Mouse (Mus musculus): Measurements from ENCODE around the gene Daam1. TPM values are rescaled to one million over a fixed set of nuclear protein-coding genes. Genes with fewer than 3 reads are reported as not detected.
"Not testable (repeated sequence)": the region's sequence is repeated elsewhere in the genome, so short reads cannot be mapped to it uniquely, and the experiment has no call there.

Gene Daam1
- polyA plus RNA-seq, 1 experiment = 36.2 TPM

DNA sequence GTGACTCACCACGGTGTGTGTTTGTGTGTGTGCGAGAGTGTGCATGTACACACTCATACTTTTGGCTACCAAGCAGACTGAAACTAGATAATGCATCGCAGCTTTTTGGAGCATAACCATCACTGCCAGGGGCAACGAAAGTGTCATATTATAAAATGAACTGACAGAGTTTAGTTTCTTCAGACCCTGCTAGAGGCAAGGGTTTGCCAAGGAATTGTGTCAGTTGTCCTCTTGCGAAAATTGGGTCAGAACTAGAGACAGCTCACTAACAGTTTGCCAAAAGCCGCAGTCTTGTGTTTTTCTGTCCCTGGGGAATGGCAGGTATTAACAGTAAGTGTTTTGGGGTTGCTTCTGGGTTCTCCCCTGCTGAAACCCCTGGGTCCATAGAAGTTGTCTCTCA, 5.9 kb downstream of the Daam1 start:
- Histone ChIP-seq H3K4me3 (replicated peaks; ENCODE audit: control insufficient read depth, low read depth, low read length) (no peak overlapping the region), H3K27ac (ENCODE audit: control insufficient read depth, insufficient read depth, low read depth, low read length, poor library complexity) (no peak overlapping the region), H3K4me1 (ENCODE audit: control insufficient read depth, insufficient read depth, low read length) (no peaks in the 10 kb centered on the region; the same call in 1 of the 2 replicates)
- TF ChIP-seq CTCF (IDR thresholded peaks at IDR 0.05; ENCODE audit: control insufficient read depth, insufficient read depth, low read length) = no peak
- TF ChIP-seq POLR2A (IDR thresholded peaks at IDR 0.05; ENCODE audit: borderline replicate concordance, control insufficient read depth, low read depth, low read length) = no peak
- WGBS = 67% methylated on average over 6 of the region's 6 CpGs

DNA sequence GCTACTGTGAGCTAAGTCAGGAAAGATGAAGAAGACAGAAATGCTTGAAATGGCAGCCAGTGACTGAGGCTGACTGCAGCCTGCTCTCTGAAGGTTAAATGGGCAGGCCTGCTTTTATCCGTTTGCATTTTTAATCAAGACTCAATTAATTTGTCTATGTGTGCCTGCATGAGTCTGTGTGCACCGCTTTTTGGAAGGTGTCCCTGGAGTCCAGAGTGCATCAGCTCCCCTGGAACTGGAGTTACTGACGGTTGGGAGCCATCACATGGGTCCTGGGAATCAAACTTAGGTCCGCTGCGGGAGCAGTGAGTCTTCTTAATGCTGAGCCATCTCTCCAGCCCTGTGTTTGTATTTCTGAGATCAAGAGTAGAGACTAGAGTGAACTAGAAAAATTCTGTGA, 6.7 kb downstream of the Daam1 start:
- 88% methylated on average over 5 of the region's 5 CpGs for WGBS
- Histone ChIP-seq H3K4me3 (replicated peaks; ENCODE audit: control insufficient read depth, low read depth, low read length) (no peak overlapping the region), H3K4me1 (ENCODE audit: control insufficient read depth, insufficient read depth, low read length) (no peaks in the 10 kb centered on the region; the same call in 1 of the 2 replicates), H3K27ac (ENCODE audit: control insufficient read depth, insufficient read depth, low read depth, low read length, poor library complexity) (no peak overlapping the region)
- TF ChIP-seq CTCF (IDR thresholded peaks at IDR 0.05; ENCODE audit: control insufficient read depth, insufficient read depth, low read length) (no peak), POLR2A (IDR thresholded peaks at IDR 0.05; ENCODE audit: borderline replicate concordance, control insufficient read depth, low read depth, low read length) (no peak)

DNA sequence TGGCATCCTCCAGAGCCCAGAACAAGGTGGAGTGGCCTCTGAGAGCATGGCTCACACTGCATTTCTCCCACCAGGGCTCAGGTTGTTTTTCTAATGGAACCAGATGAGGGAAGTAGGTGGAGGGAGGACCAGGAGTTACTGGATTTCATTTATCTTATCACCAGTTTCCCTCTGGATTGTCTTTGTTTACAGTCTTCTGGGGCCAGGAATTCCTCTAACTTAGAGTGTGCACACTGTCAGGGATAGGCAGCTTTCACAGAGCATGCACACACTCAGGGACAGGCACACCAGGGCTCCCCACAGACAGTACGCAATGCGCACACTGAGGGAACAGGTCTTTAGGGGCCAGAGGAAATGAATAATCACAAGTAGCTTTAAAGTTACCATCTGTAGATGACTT, 7.4 kb downstream of the Daam1 start:
- TF ChIP-seq POLR2A (IDR thresholded peaks at IDR 0.05; ENCODE audit: borderline replicate concordance, control insufficient read depth, low read depth, low read length) (no peak), CTCF (IDR thresholded peaks at IDR 0.05; ENCODE audit: control insufficient read depth, insufficient read depth, low read length) (no peak)
- Histone ChIP-seq H3K4me3 (replicated peaks; ENCODE audit: control insufficient read depth, low read depth, low read length) (no peak overlapping the region), H3K27ac (ENCODE audit: control insufficient read depth, insufficient read depth, low read depth, low read length, poor library complexity) (no peak overlapping the region), H3K4me1 (ENCODE audit: control insufficient read depth, insufficient read depth, low read length) (no peaks in the 10 kb centered on the region; the same call in 1 of the 2 replicates)
- 94% methylated on average over 2 of the region's 2 CpGs for WGBS

DNA sequence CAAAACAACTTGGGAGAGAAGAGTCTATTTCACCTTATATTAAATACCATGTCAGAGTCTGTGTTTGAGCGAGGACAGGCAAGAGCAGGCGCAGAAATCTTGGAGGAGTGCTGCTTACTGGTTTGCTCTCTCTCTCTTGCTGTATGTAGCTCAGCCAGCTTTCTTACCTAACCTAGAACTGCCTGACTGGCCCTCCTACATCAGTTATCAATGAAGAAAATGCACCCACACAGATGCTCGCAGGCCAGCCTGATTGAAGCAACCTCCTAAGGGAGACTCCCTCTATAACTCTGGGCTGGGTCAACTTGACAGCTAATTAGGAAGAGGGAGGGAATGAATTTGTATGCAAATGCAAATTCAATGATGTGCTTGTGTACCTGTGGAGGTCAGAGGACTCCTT, 8.8 kb downstream of the Daam1 start:
- Histone ChIP-seq H3K4me1 (ENCODE audit: control insufficient read depth, insufficient read depth, low read length) (no peaks in the 10 kb centered on the region; the same call in 1 of the 2 replicates), H3K27ac (ENCODE audit: control insufficient read depth, insufficient read depth, low read depth, low read length, poor library complexity) (no peak overlapping the region), H3K4me3 (replicated peaks; ENCODE audit: control insufficient read depth, low read depth, low read length) (no peak overlapping the region)
- WGBS = 85% methylated on average over 3 of the region's 3 CpGs
- no peak for TF ChIP-seq POLR2A (IDR thresholded peaks at IDR 0.05; ENCODE audit: borderline replicate concordance, control insufficient read depth, low read depth, low read length)
- TF ChIP-seq CTCF (IDR thresholded peaks at IDR 0.05; ENCODE audit: control insufficient read depth, insufficient read depth, low read length) = no peak

DNA sequence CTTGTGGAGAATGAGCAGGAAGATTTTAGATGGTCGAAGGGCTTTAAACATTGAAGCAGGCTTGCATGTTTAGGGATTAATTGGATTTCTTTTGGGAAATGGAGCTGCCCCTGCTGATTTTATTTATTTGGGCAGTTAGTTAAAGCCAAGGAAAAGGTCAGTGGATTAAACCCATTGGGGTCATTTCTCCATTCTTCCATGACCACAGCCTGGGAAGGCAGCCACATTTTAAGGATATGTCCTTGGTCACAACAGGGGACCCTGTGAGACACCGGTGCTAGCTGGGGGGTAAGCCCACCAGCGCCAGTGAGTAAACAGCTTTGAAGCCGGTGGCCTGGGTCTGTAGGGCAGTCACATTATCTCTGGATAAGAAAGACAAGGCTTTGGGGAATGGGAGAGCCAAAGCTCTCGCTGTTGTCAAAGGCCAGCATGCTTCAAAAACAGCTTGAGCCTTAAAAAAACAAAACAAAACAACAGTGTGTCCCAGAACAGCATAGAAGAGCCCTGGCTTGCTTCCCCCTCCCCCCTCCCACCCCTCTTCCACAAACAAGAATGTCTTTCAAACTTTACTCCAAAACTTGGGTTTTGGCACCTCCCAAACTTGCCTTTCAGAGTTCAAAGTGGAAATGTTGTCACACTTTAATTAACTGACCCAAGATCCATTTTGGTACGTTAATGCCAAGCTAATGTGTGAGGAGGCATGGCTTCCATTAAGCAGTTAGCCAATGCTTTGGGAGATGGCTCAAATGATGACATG, 9.7 kb downstream of the Daam1 start:
- Histone ChIP-seq H3K4me3 (replicated peaks; ENCODE audit: control insufficient read depth, low read depth, low read length) (no peak overlapping the region), H3K27ac (ENCODE audit: control insufficient read depth, insufficient read depth, low read depth, low read length, poor library complexity) (no peak overlapping the region), H3K4me1 (ENCODE audit: control insufficient read depth, insufficient read depth, low read length) (no peaks in the 10 kb centered on the region; the same call in 1 of the 2 replicates)
- TF ChIP-seq CTCF (IDR thresholded peaks at IDR 0.05; ENCODE audit: control insufficient read depth, insufficient read depth, low read length) = no peak
- no peak for TF ChIP-seq POLR2A (IDR thresholded peaks at IDR 0.05; ENCODE audit: borderline replicate concordance, control insufficient read depth, low read depth, low read length)
- WGBS = 89% methylated on average over 6 of the region's 6 CpGs

DNA sequence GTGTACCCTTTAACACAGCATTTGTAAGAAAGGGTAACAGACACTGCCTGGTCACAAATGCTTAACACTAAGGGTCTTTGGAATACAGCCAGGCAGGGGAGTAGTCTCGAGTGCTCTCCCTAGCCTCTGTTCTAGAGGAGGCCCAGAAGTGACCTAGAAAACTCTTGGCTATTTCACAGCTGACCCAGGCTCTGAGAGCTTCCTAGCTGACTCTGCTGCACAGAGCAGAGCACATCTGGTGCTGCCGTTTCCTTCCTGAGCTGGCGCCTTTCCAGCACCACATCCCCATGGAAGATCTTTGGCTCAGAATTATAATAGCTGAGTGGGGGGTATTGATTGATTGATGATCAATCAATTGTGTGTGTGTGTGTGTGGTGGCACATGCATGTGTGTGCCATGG, 11.1 kb downstream of the Daam1 start:
- Histone ChIP-seq H3K4me1 (ENCODE audit: control insufficient read depth, insufficient read depth, low read length) (no peaks in the 10 kb centered on the region; the same call in 1 of the 2 replicates), H3K27ac (ENCODE audit: control insufficient read depth, insufficient read depth, low read depth, low read length, poor library complexity) (no peak overlapping the region), H3K4me3 (replicated peaks; ENCODE audit: control insufficient read depth, low read depth, low read length) (no peak overlapping the region)
- 25% methylated on average over 3 of the region's 3 CpGs for WGBS
- TF ChIP-seq CTCF (IDR thresholded peaks at IDR 0.05; ENCODE audit: control insufficient read depth, insufficient read depth, low read length) = no peak
- no peak for TF ChIP-seq POLR2A (IDR thresholded peaks at IDR 0.05; ENCODE audit: borderline replicate concordance, control insufficient read depth, low read depth, low read length)

DNA sequence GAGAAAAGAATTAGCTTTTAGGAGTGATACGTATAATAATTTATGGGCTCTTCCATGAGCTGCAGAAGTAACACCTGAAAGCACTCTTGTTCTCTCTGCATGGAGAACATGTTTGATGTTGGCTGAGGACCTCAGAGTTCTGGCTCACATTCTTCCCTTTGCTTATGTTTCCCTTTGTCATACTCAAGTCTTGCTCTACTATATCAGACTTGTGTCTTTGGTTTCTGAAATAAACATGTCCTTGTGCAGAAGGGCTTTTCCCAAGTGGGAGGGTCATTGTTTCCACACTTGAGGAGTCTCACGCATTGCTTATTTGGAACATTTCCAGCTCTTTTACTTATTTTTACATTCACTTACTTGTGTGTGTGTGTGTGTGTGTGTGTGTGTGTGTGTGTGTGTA, 11.7 kb downstream of the Daam1 start:
- H3K4me3 ChIP-seq (replicated peaks; ENCODE audit: control insufficient read depth, low read depth, low read length) = no peak overlapping the region
- WGBS = 84% methylated on average over 2 of the region's 2 CpGs
- no peak overlapping the region for H3K27ac ChIP-seq (ENCODE audit: control insufficient read depth, insufficient read depth, low read depth, low read length, poor library complexity)
- H3K4me1 ChIP-seq (ENCODE audit: control insufficient read depth, insufficient read depth, low read length) = no peaks in the 10 kb centered on the region; the same call in 1 of the 2 replicates
- TF ChIP-seq CTCF (IDR thresholded peaks at IDR 0.05; ENCODE audit: control insufficient read depth, insufficient read depth, low read length) = no peak
- no peak for TF ChIP-seq POLR2A (IDR thresholded peaks at IDR 0.05; ENCODE audit: borderline replicate concordance, control insufficient read depth, low read depth, low read length)

DNA sequence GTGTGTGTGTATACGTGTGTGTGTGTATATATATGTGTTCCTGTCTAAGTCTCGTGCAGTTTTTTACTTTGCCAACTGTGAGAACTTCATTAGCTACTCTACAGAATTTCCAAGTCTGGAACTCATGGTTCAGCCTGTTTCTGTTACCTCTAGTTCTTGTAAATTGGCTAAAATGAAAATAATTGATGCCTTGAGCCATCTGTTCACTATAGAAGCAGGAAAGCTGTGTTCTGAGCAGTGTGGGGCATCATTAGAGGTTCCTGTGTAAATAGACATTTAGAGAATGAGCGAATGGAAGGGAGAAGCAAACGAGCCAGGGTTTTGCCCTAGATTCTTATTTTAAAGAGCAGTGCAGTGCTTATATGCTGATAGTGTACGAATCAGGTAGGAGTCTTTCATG, 14.6 kb downstream of the Daam1 start:
- Histone ChIP-seq H3K4me1 (ENCODE audit: control insufficient read depth, insufficient read depth, low read length) (no peaks in the 10 kb centered on the region), H3K4me3 (replicated peaks; ENCODE audit: control insufficient read depth, low read depth, low read length) (no peak overlapping the region), H3K27ac (ENCODE audit: control insufficient read depth, insufficient read depth, low read depth, low read length, poor library complexity) (no peak overlapping the region)
- 89% methylated on average over 5 of the region's 5 CpGs for WGBS
- no peak for TF ChIP-seq POLR2A (IDR thresholded peaks at IDR 0.05; ENCODE audit: borderline replicate concordance, control insufficient read depth, low read depth, low read length)
- TF ChIP-seq CTCF (IDR thresholded peaks at IDR 0.05; ENCODE audit: control insufficient read depth, insufficient read depth, low read length) = no peak

DNA sequence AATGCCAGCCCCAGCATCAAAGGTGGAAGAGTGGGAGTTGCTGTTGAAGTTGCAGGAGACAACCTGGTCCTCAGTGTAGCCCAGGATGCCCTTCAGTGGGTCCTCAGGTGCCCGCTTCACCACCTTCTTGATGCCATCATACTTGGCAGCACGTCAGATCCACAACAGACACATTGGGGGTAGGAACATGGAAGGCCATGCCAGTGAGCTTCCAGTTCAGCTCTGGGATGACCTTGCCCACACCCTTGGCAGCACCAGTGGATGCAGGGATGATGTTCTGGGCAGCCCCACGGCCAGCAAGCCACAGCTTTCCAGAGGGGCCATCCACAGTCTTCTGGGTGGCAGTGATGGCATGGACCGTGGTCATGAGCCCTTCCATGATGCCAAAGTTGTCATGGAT, 15.5 kb downstream of the Daam1 start:
- WGBS = 96% methylated on average over 4 of the region's 4 CpGs
- not testable (repeated sequence) for H3K4me1 ChIP-seq (ENCODE audit: control insufficient read depth, insufficient read depth, low read length); H3K4me3 ChIP-seq (replicated peaks; ENCODE audit: control insufficient read depth, low read depth, low read length); H3K27ac ChIP-seq (ENCODE audit: control insufficient read depth, insufficient read depth, low read depth, low read length, poor library complexity)

DNA sequence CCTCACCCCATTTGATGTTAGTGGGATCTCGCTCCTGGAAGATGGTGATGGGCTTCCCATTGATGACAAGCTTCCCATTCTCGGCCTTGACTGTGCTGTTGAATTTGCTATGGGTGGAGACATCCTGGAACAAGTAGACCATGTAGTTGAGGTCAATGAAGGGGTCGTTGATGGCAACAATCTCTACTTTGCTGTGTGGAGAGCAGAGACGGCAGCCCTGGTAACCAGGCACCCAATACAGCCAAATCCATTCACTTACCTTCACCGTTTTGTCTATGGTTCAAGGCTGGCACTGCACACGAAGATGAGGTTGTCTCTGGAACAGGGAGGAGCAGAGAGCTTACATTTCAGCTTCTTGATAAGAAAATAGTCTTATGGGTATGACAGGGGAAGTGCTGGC, 16.1 kb downstream of the Daam1 start:
- not testable (repeated sequence) for H3K4me1 ChIP-seq (ENCODE audit: control insufficient read depth, insufficient read depth, low read length); H3K4me3 ChIP-seq (replicated peaks; ENCODE audit: control insufficient read depth, low read depth, low read length); H3K27ac ChIP-seq (ENCODE audit: control insufficient read depth, insufficient read depth, low read depth, low read length, poor library complexity)
- WGBS = 86% methylated on average over 6 of the region's 6 CpGs

Data from bone marrow, adult 2 months (tissue).